Comparison of ENCODE assay signal across 15 mouse cellular contexts in the genomic region with DNA sequence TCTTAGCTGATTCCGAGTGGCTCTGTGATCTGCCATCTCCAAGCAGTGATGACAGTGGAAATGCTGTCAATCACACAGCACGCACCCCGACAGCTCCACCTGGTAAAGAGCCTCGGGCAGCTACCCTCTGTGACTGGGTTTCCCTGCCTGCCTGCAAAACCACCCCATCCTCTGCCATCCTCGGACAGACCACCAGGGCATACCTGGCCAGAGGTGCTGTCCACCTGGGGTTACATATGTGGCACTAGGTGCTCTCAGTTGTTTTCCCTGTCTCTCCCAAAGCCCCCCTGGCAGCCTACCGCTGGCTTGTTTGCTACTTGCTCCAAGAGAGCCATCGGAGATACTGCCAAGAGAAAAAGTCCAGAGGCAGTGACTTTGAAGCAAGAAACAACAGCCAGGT.
"Had no signal": no experiment of that assay in that cellular context is flagged by ENCODE, and none has a peak within 500 bp of the region (broad histone marks: within the 10 kb centered on the region; RNA-seq: fewer than 3 reads in every experiment).

No protein-coding gene starts in this region.

- H3K27ac ChIP-seq: neural tube, embryonic 15.5 days; stomach, postnatal 0 days had no signal

- DNase-seq: retina, postnatal 1 day; right cerebral cortex, adult 18-20 months; right cerebral cortex, postnatal 14 days; right cerebral cortex, postnatal 25 days; right cerebral cortex, postnatal 4 days; spleen, adult 18-20 months; thymus, adult 18-20 months; thymus, adult 2 months; thymus, postnatal 14 days; thymus, postnatal 25 days; thymus, postnatal 36 days; thymus, postnatal 4 days had no signal

- H3K9me3 ChIP-seq: neural tube, embryonic 15.5 days; stomach, embryonic 15.5 days had no signal

- H3K4me2 ChIP-seq: neural tube, embryonic 15.5 days; stomach, embryonic 15.5 days had no signal

- H3K4me3 ChIP-seq: neural tube, embryonic 15.5 days; stomach, embryonic 15.5 days had no signal

- H3K9ac ChIP-seq: neural tube, embryonic 15.5 days; stomach, embryonic 15.5 days had no signal

- H3K27me3 ChIP-seq: neural tube, embryonic 15.5 days; stomach, embryonic 15.5 days had no signal
